Mouse (Mus musculus) embryo, embryonic 10 days (tissue): Measurements from ENCODE around the gene Pdcd6ip.
"Not testable (repeated sequence)": the region's sequence is repeated elsewhere in the genome, so short reads cannot be mapped to it uniquely, and the experiment has no call there.

Experiments
- DNase-seq: peaks from one replicate; pipeline ENCODE4 v3.0.0-alpha.2; 2015; ENCODE audit warnings: low spot score

Pdcd6ip gene

GRCm38 (mm10) chr9:113707481-113708360 is at the start of gene Pdcd6ip:
Gene Pdcd6ip, minus strand, starts transcription at chr9:113708259.
- DNase-seq = peak; percentile 90

- no peak for DNase-seq
Measured at GRCm38 (mm10) chr9:113755888-113756719, 48.0 kb upstream of the Pdcd6ip start.

- no peak for DNase-seq
Measured at GRCm38 (mm10) chr9:113749356-113749755, 41.3 kb upstream of the Pdcd6ip start.

GRCm38 (mm10) chr9:113743291-113743690 is 35.2 kb upstream of the Pdcd6ip start:
- DNase-seq = peak; percentile 8

GRCm38 (mm10) chr9:113742361-113742794 is 34.3 kb upstream of the Pdcd6ip start:
- DNase-seq = peak; percentile 25

- peak; percentile 62 for DNase-seq
Measured at GRCm38 (mm10) chr9:113741637-113742137, 33.6 kb upstream of the Pdcd6ip start.

GRCm38 (mm10) chr9:113741108-113741636 is 33.1 kb upstream of the Pdcd6ip start, which contains the start of gene Clasp2:
Gene Clasp2, plus strand, starts transcription at chr9:113741473.
- peak; percentile 87 for DNase-seq

GRCm38 (mm10) chr9:113738941-113739340 is 30.9 kb upstream of the Pdcd6ip start:
- no peak for DNase-seq

- no peak for DNase-seq
Measured at GRCm38 (mm10) chr9:113738021-113738420, 30.0 kb upstream of the Pdcd6ip start.

- no peak for DNase-seq
Measured at GRCm38 (mm10) chr9:113735920-113736319, 27.9 kb upstream of the Pdcd6ip start.

- no peak for DNase-seq
Measured at GRCm38 (mm10) chr9:113731540-113731939, 23.5 kb upstream of the Pdcd6ip start.

- DNase-seq = no peak
Measured at GRCm38 (mm10) chr9:113726991-113727680, 19.1 kb upstream of the Pdcd6ip start.

- no peak for DNase-seq
Measured at GRCm38 (mm10) chr9:113726131-113726530, 18.1 kb upstream of the Pdcd6ip start.

GRCm38 (mm10) chr9:113725609-113726008 is 17.6 kb upstream of the Pdcd6ip start:
- not testable (repeated sequence) for DNase-seq

GRCm38 (mm10) chr9:113724646-113725045 is 16.6 kb upstream of the Pdcd6ip start:
- DNase-seq = no peak

GRCm38 (mm10) chr9:113719063-113719462 is 11.0 kb upstream of the Pdcd6ip start:
- DNase-seq = peak; percentile 65

GRCm38 (mm10) chr9:113710871-113711270 is 2.8 kb upstream of the Pdcd6ip start:
- DNase-seq = no peak

GRCm38 (mm10) chr9:113708361-113709280 is 562 bp upstream of the Pdcd6ip start:
- no peak for DNase-seq

- no peak for DNase-seq
Measured at GRCm38 (mm10) chr9:113706841-113707240, 1.2 kb downstream of the Pdcd6ip start.

GRCm38 (mm10) chr9:113706108-113706507 is 2.0 kb downstream of the Pdcd6ip start:
- no peak for DNase-seq
